Mouse (Mus musculus) embryo, embryonic 10.5 days (tissue): ENCODE measurements around the gene Gm21258.
"Not testable (repeated sequence)": the region's sequence is repeated elsewhere in the genome, so short reads cannot be mapped to it uniquely, and the experiment has no call there.

Experiments
- DNase-seq: peaks from one replicate; pipeline ENCODE4 v3.0.0-alpha.2; 2015; ENCODE audit warnings: low spot score

Gene Gm21258

DNA sequence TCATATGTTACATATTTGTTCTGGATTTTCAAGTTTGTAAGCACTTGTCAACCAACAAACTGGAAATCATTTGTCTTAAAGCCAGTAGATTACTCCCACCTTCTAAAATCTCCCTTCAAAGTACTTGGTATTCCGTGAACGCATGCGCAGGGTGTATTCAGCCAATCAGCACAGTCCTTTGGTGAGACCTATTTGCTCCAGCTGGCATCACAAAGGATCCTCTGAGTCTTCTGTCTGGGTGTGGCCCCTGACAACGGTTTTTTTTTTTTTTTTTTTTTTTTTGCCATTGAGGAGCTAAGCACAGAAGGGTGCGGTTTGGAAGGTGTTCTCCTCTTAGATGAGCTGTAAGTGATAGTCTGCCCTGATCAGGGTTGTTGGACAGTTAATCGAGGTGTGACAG, at the start of gene Gm21258:
Gene Gm21258, plus strand, starts transcription at position 301 of the 400 bp plus-strand sequence.
- DNase-seq = not testable (repeated sequence)
